Comparison of ENCODE assay signal across 13 mouse cellular contexts in genomic region chr7:140164664-140165063, GRCm38 (mm10). TPM values are rescaled to one million over a fixed set of nuclear protein-coding genes. Genes with fewer than 3 reads are reported as not detected.
"Had no signal": no experiment of that assay in that cellular context is flagged by ENCODE, and none has a peak within 500 bp of the region (broad histone marks: within the 10 kb centered on the region; RNA-seq: fewer than 3 reads in every experiment).

Olfr522 (minus strand) TSS chr7:140164764.

- DNase-seq: retina, postnatal 1 day; right cerebral cortex, adult 18-20 months; right cerebral cortex, postnatal 14 days; right cerebral cortex, postnatal 25 days; right cerebral cortex, postnatal 4 days; spleen, adult 18-20 months; thymus, adult 18-20 months; thymus, adult 2 months; thymus, postnatal 14 days; thymus, postnatal 25 days; thymus, postnatal 36 days; thymus, postnatal 4 days had no signal

RNA-seq across cellular contexts. Expression of gene Olfr522, which starts in this region (rescaled TPM):
- total RNA-seq: neutrophil, adult 5-6 weeks had no signal
